Mouse (Mus musculus) heart, adult 2 months (tissue): Measurements from ENCODE around the gene Gigyf2.

Experiments
- CTCF ChIP-seq: fragments of 200-600 bp; IDR thresholded peaks from 2 replicates; pipeline ENCODE4 v1.8.1; 2022; ENCODE audit warnings: antibody characterized with exemption, mild to moderate bottlenecking, moderate library complexity
- EP300 ChIP-seq: fragments of 200-500 bp; IDR thresholded peaks from 2 replicates; pipeline ENCODE4 v1.6.1; 2011; ENCODE audit warnings: low read depth, low read length, control low read depth; ENCODE audit not compliant: insufficient read depth
- POLR2A ChIP-seq: fragments of 200-500 bp; IDR thresholded peaks from 2 replicates; pipeline ENCODE4 v1.6.1; 2011; ENCODE audit warnings: mild to moderate bottlenecking, low read depth, low read length, control low read depth; ENCODE audit not compliant: insufficient read depth

DNA sequence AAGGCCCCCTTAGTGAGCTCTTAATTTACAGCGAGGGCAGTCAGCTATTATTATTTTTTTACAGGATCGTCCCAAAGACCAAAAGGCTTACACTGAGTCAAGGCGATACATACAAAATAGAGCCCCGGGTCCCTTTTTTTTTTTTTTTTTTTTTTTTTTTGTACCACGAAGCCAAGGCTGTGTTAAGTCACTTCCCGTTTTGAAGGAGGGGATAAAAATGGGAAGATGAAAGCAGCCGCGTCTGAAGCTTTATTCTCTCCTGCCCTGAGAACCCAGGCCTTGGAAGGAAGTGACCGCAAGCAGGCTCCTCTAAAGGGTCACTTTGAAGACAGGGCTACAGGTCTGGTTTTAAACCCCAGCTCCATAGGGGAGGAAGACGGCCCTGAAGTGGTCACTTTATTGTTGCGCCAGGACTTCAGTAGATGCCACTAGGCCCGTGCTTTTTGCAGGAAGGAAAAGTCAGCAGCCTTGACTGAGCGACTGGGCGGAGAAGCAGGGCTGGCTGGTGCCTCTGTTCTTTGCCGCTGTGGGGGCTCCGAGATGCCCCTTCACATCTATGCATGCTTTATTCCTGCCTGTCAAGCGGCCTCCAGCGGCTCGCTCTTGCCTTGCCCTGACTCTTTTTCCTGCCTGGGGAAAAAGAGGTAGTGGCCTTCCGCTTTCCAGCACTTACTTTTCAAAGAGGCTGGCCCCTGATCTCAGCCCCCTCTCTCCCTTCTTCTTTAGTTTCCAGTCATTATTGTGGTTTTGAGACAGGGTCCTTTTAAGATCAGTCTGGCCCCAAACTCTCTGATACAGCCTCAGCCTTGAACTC is 45.0 kb upstream of the Gigyf2 start:
- TF ChIP-seq CTCF (no peak), EP300 (no peak), POLR2A (no peak)
